Mouse (Mus musculus) cerebellum, adult 2 months (tissue): ENCODE measurements around the gene Mtfr1l.

Source experiments
- CTCF ChIP-seq: fragments of 200-500 bp; IDR thresholded peaks from 2 replicates; pipeline ENCODE4 v1.5.1; 2011; ENCODE audit warnings: low read depth, mild to moderate bottlenecking, control low read depth, low read length, moderate library complexity, borderline replicate concordance; ENCODE audit not compliant: insufficient read depth
- POLR2A ChIP-seq: fragments of 200-500 bp; IDR thresholded peaks from 2 replicates; pipeline ENCODE4 v1.6.1; 2011; ENCODE audit warnings: low read length, control low read depth, borderline replicate concordance; ENCODE audit not compliant: insufficient read depth

DNA sequence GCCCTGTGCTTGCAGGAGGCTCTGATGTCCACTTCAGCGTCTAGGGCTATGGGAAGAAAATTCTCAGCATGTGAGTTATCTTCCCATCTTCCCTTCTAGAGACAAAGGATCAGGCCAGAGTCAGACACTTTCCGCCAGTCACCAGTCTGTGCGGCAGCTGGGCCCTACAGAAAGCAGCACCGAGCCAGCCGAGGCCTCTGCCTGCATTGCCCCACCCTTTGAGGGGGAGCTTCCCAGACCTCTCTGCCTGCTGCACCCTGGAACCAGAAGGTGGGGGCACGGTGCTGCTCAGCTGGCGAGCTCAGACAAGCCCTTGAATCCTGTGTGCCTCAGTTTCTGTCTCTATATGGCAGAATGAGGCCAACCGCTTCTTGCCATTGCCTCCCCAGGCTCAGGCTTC, 46.2 kb upstream of the Mtfr1l start:
- TF ChIP-seq CTCF, result no peak
- TF ChIP-seq POLR2A, result no peak
